8 mouse cellular contexts compared by ENCODE assay signal in genomic region chr17:27621705-27622531, GRCm38 (mm10). TPM values are rescaled to one million over a fixed set of nuclear protein-coding genes. Genes with fewer than 3 reads are reported as not detected.
DNase-seq lines count a peak whose midpoint lies in the region; ATAC-seq lines count a peak whose summit lies in the region.

No protein-coding gene starts in this region.

- H3K27me3 ChIP-seq in embryonic facial prominence, embryonic 12.5 days: no peaks in the 10 kb centered on the region
- H3K27me3 ChIP-seq in intestine, embryonic 14.5 days (replicated peaks; ENCODE audit: control insufficient read depth, insufficient read depth, low read length): no peaks in the 10 kb centered on the region
- no peaks in the 10 kb centered on the region for H3K27me3 ChIP-seq in midbrain, embryonic 14.5 days (ENCODE audit: control insufficient read depth, insufficient read depth, low read length)

- peaks cover 11% of the 10 kb centered on the region for H3K36me3 ChIP-seq in embryonic facial prominence, embryonic 12.5 days
- no peaks in the 10 kb centered on the region for H3K36me3 ChIP-seq in intestine, embryonic 14.5 days (ENCODE audit: control insufficient read depth, insufficient read depth, low read length)
- peaks cover 6% of the 10 kb centered on the region; the same call in 1 of the 2 replicates for H3K36me3 ChIP-seq in midbrain, embryonic 14.5 days (ENCODE audit: control insufficient read depth, insufficient read depth, low read length)

- peak overlapping the region; percentile 65 for H3K4me3 ChIP-seq in embryonic facial prominence, embryonic 12.5 days
- H3K4me3 ChIP-seq in intestine, embryonic 14.5 days (ENCODE audit: low read depth, low read length): peak overlapping the region; percentile 93
- H3K4me3 ChIP-seq in midbrain, embryonic 14.5 days (replicated peaks; ENCODE audit: low read depth, low read length): peak overlapping the region; percentile 95

- peak overlapping the region; percentile 94 for H3K27ac ChIP-seq in embryonic facial prominence, embryonic 12.5 days
- H3K27ac ChIP-seq in intestine, embryonic 14.5 days (ENCODE audit: low read depth): peak overlapping the region; percentile 93; the same call in 1 of the 2 replicates
- peak overlapping the region; percentile 99 for H3K27ac ChIP-seq in midbrain, embryonic 14.5 days (replicated peaks; ENCODE audit: low read depth, low read length)

- H3K9ac ChIP-seq in embryonic facial prominence, embryonic 12.5 days: peak overlapping the region; percentile 93
- peak overlapping the region; percentile 97 for H3K9ac ChIP-seq in intestine, embryonic 14.5 days (ENCODE audit: low read length)
- peak overlapping the region; percentile 99 for H3K9ac ChIP-seq in midbrain, embryonic 14.5 days (replicated peaks; ENCODE audit: low read length)

- H3K9me3 ChIP-seq in embryonic facial prominence, embryonic 12.5 days: no peaks in the 10 kb centered on the region
- peaks cover 5% of the 10 kb centered on the region; the same call in 1 of the 2 replicates for H3K9me3 ChIP-seq in intestine, embryonic 14.5 days (ENCODE audit: control insufficient read depth, low read length)
- H3K9me3 ChIP-seq in midbrain, embryonic 14.5 days (ENCODE audit: control insufficient read depth, low read length): no peaks in the 10 kb centered on the region

- WGBS in embryonic facial prominence, embryonic 12.5 days: 2% methylated on average over 23 of the region's 23 CpGs
- WGBS in intestine, embryonic 14.5 days: 2% methylated on average over 23 of the region's 23 CpGs
- WGBS in midbrain, embryonic 14.5 days: 1% methylated on average over 23 of the region's 23 CpGs

- peak overlapping the region; percentile 72 for H3K4me2 ChIP-seq in embryonic facial prominence, embryonic 12.5 days (replicated peaks)
- H3K4me2 ChIP-seq in intestine, embryonic 14.5 days (ENCODE audit: low read length): peak overlapping the region; percentile 56
- peak overlapping the region; percentile 72 for H3K4me2 ChIP-seq in midbrain, embryonic 14.5 days (ENCODE audit: low read length)

- DNase-seq in frontal cortex, postnatal 10 days (ENCODE audit: low spot score in 2 of 2): no peak
- peak; percentile 60 for DNase-seq in A20 (ENCODE audit: low read depth, low spot score)
- peak; percentile 68 for DNase-seq in intestine, embryonic 14.5 days (ENCODE audit: low spot score)
- DNase-seq in midbrain, embryonic 14.5 days: peak; percentile 73
- no peak for DNase-seq in adrenal gland, adult 18-20 months (ENCODE audit: low spot score in 2 of 2)

- peaks cover 18% of the 10 kb centered on the region for H3K4me1 ChIP-seq in embryonic facial prominence, embryonic 12.5 days
- H3K4me1 ChIP-seq in intestine, embryonic 14.5 days (replicated peaks; ENCODE audit: control insufficient read depth, insufficient read depth, low read length): peaks cover 15% of the 10 kb centered on the region
- H3K4me1 ChIP-seq in midbrain, embryonic 14.5 days (ENCODE audit: control insufficient read depth, insufficient read depth, low read length): peaks cover 31% of the 10 kb centered on the region

- ATAC-seq in frontal cortex, adult (ENCODE audit: low TSS enrichment): peak; percentile 21; the same call in 1 of the 2 replicates
- no peak for ATAC-seq in embryonic facial prominence, embryonic 12.5 days (ENCODE audit: insufficient number of reproducible peaks, insufficient read depth, low FRiP score, low TSS enrichment)
- ATAC-seq in intestine, embryonic 14.5 days (replicated peaks; ENCODE audit: low FRiP score, low TSS enrichment, low read depth): no peak
- ATAC-seq in midbrain, embryonic 14.5 days (ENCODE audit: low FRiP score, low TSS enrichment): no peak
- ATAC-seq in inflammation-experienced regulatory T-cells, adult 6 months: no peak

RNA-seq across cellular contexts. Expression of gene Nudt3, which starts 1.4 kb away (rescaled TPM):
- polyA plus RNA-seq in embryonic facial prominence, embryonic 12.5 days (2016; fragmentation: Nextera tagmentation; extraction: Ambion mirVana): 135 and 137 TPM in 2 replicates
- polyA plus RNA-seq in intestine, embryonic 14.5 days (2014; fragmentation: Nextera tagmentation; extraction: Ambion mirVana): 33.3 and 35.4 TPM in 2 replicates
- polyA plus RNA-seq in midbrain, embryonic 14.5 days (2014; fragmentation: Nextera tagmentation; extraction: Ambion mirVana): 117 and 224 TPM in 2 replicates
- polyA plus RNA-seq in inflammation-experienced regulatory T-cells, adult 6 months (2017; shearing (Covaris generic)): 10 to 100 TPM; 28.1 to 42.5 (median 32.0) TPM
- 100 to 1,000 TPM; 201 to 202 TPM for total RNA-seq in adrenal gland, adult 18-20 months (2021)

RNA-seq across cellular contexts. Expression of gene RPS10-NUDT3, which starts 13.1 kb away (rescaled TPM):
- polyA plus RNA-seq in embryonic facial prominence, embryonic 12.5 days (2016; fragmentation: Nextera tagmentation; extraction: Ambion mirVana): not detected in 2 replicates
- polyA plus RNA-seq in intestine, embryonic 14.5 days (2014; fragmentation: Nextera tagmentation; extraction: Ambion mirVana): not detected in 2 replicates
- not detected in 2 replicates for polyA plus RNA-seq in midbrain, embryonic 14.5 days (2014; fragmentation: Nextera tagmentation; extraction: Ambion mirVana)
- not detected for polyA plus RNA-seq in inflammation-experienced regulatory T-cells, adult 6 months (2017; shearing (Covaris generic))
- not detected for total RNA-seq in adrenal gland, adult 18-20 months (2021)

RNA-seq across cellular contexts. Expression of gene Rps10, which starts 14.6 kb away (rescaled TPM):
- 943 and 948 TPM in 2 replicates for polyA plus RNA-seq in embryonic facial prominence, embryonic 12.5 days (2016; fragmentation: Nextera tagmentation; extraction: Ambion mirVana)
- polyA plus RNA-seq in intestine, embryonic 14.5 days (2014; fragmentation: Nextera tagmentation; extraction: Ambion mirVana): 1,235 and 1,299 TPM in 2 replicates
- 563 and 615 TPM in 2 replicates for polyA plus RNA-seq in midbrain, embryonic 14.5 days (2014; fragmentation: Nextera tagmentation; extraction: Ambion mirVana)
- 1,000 to 10,000 TPM; 1,299 to 2,086 (median 1,613) TPM for polyA plus RNA-seq in inflammation-experienced regulatory T-cells, adult 6 months (2017; shearing (Covaris generic))
- 100 to 1,000 TPM; 930 to 948 TPM for total RNA-seq in adrenal gland, adult 18-20 months (2021)

RNA-seq across cellular contexts. Expression of gene Pacsin1, which starts 33.4 kb away (rescaled TPM):
- 6.5 and 7.5 TPM in 2 replicates for polyA plus RNA-seq in embryonic facial prominence, embryonic 12.5 days (2016; fragmentation: Nextera tagmentation; extraction: Ambion mirVana)
- polyA plus RNA-seq in intestine, embryonic 14.5 days (2014; fragmentation: Nextera tagmentation; extraction: Ambion mirVana): 1.5 and 2.0 TPM in 2 replicates
- polyA plus RNA-seq in midbrain, embryonic 14.5 days (2014; fragmentation: Nextera tagmentation; extraction: Ambion mirVana): 33.0 and 42.1 TPM in 2 replicates
- polyA plus RNA-seq in inflammation-experienced regulatory T-cells, adult 6 months (2017; shearing (Covaris generic)): 10 to 100 TPM; 12.2 to 49.0 (median 34.4) TPM
- total RNA-seq in adrenal gland, adult 18-20 months (2021): 1 to 10 TPM; 4.9 TPM

RNA-seq across cellular contexts. Expression of gene AI413582, which starts 56.4 kb away (rescaled TPM):
- polyA plus RNA-seq in embryonic facial prominence, embryonic 12.5 days (2016; fragmentation: Nextera tagmentation; extraction: Ambion mirVana): 18.2 and 20.3 TPM in 2 replicates
- polyA plus RNA-seq in intestine, embryonic 14.5 days (2014; fragmentation: Nextera tagmentation; extraction: Ambion mirVana): 37.1 and 37.4 TPM in 2 replicates
- polyA plus RNA-seq in midbrain, embryonic 14.5 days (2014; fragmentation: Nextera tagmentation; extraction: Ambion mirVana): 51.9 and 74.5 TPM in 2 replicates
- 100 to 1,000 TPM in 2 of 3 experiments, 10 to 100 TPM in 1; 97.7 to 129 (median 111) TPM for polyA plus RNA-seq in inflammation-experienced regulatory T-cells, adult 6 months (2017; shearing (Covaris generic))
- total RNA-seq in adrenal gland, adult 18-20 months (2021): 10 to 100 TPM; 20.1 to 21.7 TPM

Comparison
In these comparisons a context has a peak if more than half of its experiments do, and no peak if none do; other contexts are left out.
1. DNase-seq: peak in A20 (single experiment), intestine, embryonic 14.5 days (single experiment) and midbrain, embryonic 14.5 days (single experiment); none in frontal cortex, postnatal 10 days (0 of 2) and adrenal gland, adult 18-20 months (0 of 2).
2. Peak in every context shown above with its lines, with median percentiles within 50 percentile points of each other: H3K27ac ChIP-seq, H3K4me2 ChIP-seq, H3K4me3 ChIP-seq and H3K9ac ChIP-seq.